Mouse (Mus musculus): ENCODE measurements at regions not wholly inside any gene's neighbourhood (a gene's known extent, or its start where the extent isn't known, plus 50 kb on each side); places are given as distances from the start of the nearest gene placed in this dataset.

DNA sequence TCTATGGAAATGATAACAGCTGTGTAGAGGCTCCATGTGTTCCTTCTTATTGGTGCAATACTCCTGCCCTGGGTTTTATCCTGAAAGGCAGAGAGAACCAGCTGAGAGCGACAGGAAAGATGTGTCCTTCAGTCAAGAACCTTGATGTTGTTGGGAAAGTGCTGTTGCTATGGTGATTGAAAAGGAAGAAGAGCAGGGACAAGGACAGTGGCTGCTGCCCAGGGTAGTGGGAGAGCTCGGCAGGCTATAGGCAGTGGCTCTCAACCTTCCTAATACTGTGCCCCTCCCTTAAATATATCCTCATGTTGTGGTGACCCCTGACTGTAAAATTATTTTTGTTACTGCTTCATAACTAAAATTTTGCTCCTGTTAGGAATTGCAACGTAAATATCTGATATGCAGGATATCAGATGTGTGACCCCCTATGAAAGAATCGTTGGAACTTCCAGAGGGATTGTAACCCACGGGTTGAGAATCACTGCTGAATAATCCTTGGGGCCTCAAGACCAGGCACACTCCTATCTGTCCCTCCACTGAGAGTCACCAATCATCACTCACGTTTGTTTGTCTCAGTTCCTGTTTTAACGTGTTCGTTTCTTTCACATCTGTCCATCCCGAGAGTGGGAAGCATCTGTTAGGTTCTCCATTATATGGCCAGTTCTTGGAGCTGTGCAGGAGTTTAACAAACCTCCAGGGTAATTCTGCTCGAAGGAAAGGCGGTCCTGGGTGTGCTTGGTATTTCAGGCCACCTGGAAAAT is 68.9 kb upstream of the Smim23 start:
- no peaks in the 10 kb centered on the region for H3K36me3 ChIP-seq (ENCODE audit: control insufficient read depth, insufficient read depth, low read length)
- no peaks in the 10 kb centered on the region for H3K9me3 ChIP-seq (ENCODE audit: control insufficient read depth, low read length)
- H3K4me1 ChIP-seq (ENCODE audit: control insufficient read depth in 2 of 2, insufficient read depth in 2 of 2, low read length in 2 of 2), result no peaks in the 10 kb centered on the region
- no peak overlapping the region for H3K9ac ChIP-seq (ENCODE audit: low read length)
- ATAC-seq (ENCODE audit: insufficient number of reproducible peaks, insufficient read depth, low FRiP score, low read depth), result no peak
- H3K27me3 ChIP-seq (ENCODE audit: control insufficient read depth, insufficient read depth, low read length), result peaks cover 22% of the 10 kb centered on the region
- H3K4me2 ChIP-seq (ENCODE audit: low read length), result no peak overlapping the region
- H3K4me3 ChIP-seq (ENCODE audit: control insufficient read depth in 1 of 2, insufficient read depth in 1 of 2, low read depth in 1 of 2, low read length in 2 of 2), result no peak overlapping the region
- WGBS, result 60% methylated on average over 11 of the region's 11 CpGs
- H3K27ac ChIP-seq (replicated peaks in 1 of 2; ENCODE audit: control insufficient read depth in 1 of 2, insufficient read depth in 1 of 2, low read depth in 2 of 2, low read length in 2 of 2), result no peak overlapping the region

DNA sequence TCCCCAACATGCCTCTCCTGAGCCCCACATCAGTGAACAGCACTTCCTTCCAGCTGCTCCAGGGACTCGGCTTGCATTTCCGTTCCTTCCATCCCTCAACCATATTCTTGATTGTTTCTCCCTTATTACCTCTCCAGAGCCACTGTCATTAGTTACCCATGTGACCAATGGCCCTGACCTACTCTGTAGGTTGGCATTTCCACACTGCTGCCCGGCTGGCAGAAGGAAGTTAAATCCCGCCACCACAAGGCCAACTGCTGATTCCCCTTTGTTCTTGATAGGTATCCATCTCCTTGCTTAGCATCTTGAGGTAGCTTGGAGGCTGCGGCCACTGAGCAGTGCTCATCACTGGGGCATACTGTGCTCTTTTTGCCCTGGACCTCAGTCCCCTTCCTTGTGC is 68.1 kb upstream of the Smim23 start:
- Histone ChIP-seq H3K27me3 (ENCODE audit: control insufficient read depth, insufficient read depth, low read length) (peaks cover 17% of the 10 kb centered on the region), H3K4me1 (ENCODE audit: control insufficient read depth in 2 of 2, insufficient read depth in 2 of 2, low read length in 2 of 2) (no peaks in the 10 kb centered on the region), H3K36me3 (ENCODE audit: control insufficient read depth, insufficient read depth, low read length) (no peaks in the 10 kb centered on the region), H3K9me3 (ENCODE audit: control insufficient read depth, low read length) (no peaks in the 10 kb centered on the region), H3K27ac (replicated peaks in 1 of 2; ENCODE audit: control insufficient read depth in 1 of 2, insufficient read depth in 1 of 2, low read depth in 2 of 2, low read length in 2 of 2) (no peak overlapping the region), H3K9ac (ENCODE audit: low read length) (no peak overlapping the region), H3K4me3 (ENCODE audit: control insufficient read depth in 1 of 2, insufficient read depth in 1 of 2, low read depth in 1 of 2, low read length in 2 of 2) (no peak overlapping the region), H3K4me2 (ENCODE audit: low read length) (no peak overlapping the region)
- no peak for ATAC-seq (ENCODE audit: insufficient number of reproducible peaks, insufficient read depth, low FRiP score, low read depth)
- WGBS, result 79% methylated on average over 5 of the region's 5 CpGs

DNA sequence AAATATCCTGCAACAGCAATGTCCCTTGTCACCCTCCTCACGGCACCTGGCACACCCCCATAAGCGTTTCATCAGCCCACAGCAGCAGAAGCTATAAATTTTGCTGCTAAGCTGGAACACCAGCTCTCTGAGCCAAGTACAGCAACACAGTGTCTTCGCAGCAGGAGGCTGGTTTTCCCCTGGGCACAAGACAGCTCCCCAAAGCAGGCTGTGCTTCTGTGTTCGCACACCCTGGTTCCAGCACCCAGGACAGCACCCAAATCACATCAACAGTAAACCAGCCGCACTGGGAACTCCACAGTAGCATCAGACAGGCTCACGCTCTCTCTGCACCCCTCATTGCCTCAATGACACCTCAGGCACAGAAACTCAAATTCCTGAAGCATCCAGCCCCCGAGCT is 64.8 kb upstream of the Smim23 start:
- ATAC-seq (ENCODE audit: insufficient number of reproducible peaks, insufficient read depth, low FRiP score, low read depth), result no peak
- Histone ChIP-seq H3K27me3 (ENCODE audit: control insufficient read depth, insufficient read depth, low read length) (peaks cover 15% of the 10 kb centered on the region), H3K36me3 (ENCODE audit: control insufficient read depth, insufficient read depth, low read length) (no peaks in the 10 kb centered on the region), H3K4me2 (ENCODE audit: low read length) (no peak overlapping the region), H3K27ac (replicated peaks in 1 of 2; ENCODE audit: control insufficient read depth in 1 of 2, insufficient read depth in 1 of 2, low read depth in 2 of 2, low read length in 2 of 2) (no peak overlapping the region), H3K9ac (ENCODE audit: low read length) (no peak overlapping the region), H3K4me1 (ENCODE audit: control insufficient read depth in 2 of 2, insufficient read depth in 2 of 2, low read length in 2 of 2) (no peaks in the 10 kb centered on the region), H3K9me3 (ENCODE audit: control insufficient read depth, low read length) (no peaks in the 10 kb centered on the region), H3K4me3 (ENCODE audit: control insufficient read depth in 1 of 2, insufficient read depth in 1 of 2, low read depth in 1 of 2, low read length in 2 of 2) (no peak overlapping the region)
- WGBS, result 30% methylated on average over 7 of the region's 7 CpGs

DNA sequence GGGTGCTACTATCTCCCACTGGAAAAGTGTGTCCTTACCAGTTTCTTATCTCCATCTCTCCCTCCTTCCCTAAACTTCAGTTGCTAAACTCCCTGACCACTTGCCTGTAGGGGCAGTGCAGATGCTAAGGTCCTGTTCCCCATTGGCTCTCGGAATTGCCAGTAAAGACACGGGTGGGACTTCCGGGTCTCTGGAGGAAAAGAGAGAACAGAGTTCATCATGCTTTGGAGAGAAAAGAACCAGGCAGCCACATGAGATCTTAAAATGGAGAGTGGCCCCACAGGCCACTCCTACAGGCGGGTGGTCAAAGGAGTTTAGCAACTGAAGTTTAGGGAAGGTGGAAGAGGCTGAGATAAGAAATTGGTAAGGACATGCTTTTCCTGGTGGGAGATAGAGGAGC is 60.3 kb upstream of the Smim23 start:
- ATAC-seq (ENCODE audit: insufficient number of reproducible peaks, insufficient read depth, low FRiP score, low read depth), result no peak
- WGBS, result 56% methylated on average over 4 of the region's 4 CpGs
- Histone ChIP-seq H3K4me1 (ENCODE audit: control insufficient read depth in 2 of 2, insufficient read depth in 2 of 2, low read length in 2 of 2) (no peaks in the 10 kb centered on the region), H3K9ac (ENCODE audit: low read length) (no peak overlapping the region), H3K36me3 (ENCODE audit: control insufficient read depth, insufficient read depth, low read length) (no peaks in the 10 kb centered on the region), H3K4me3 (ENCODE audit: control insufficient read depth in 1 of 2, insufficient read depth in 1 of 2, low read depth in 1 of 2, low read length in 2 of 2) (no peak overlapping the region), H3K9me3 (ENCODE audit: control insufficient read depth, low read length) (no peaks in the 10 kb centered on the region), H3K4me2 (ENCODE audit: low read length) (no peak overlapping the region), H3K27ac (replicated peaks in 1 of 2; ENCODE audit: control insufficient read depth in 1 of 2, insufficient read depth in 1 of 2, low read depth in 2 of 2, low read length in 2 of 2) (no peak overlapping the region), H3K27me3 (ENCODE audit: control insufficient read depth, insufficient read depth, low read length) (peaks cover 1% of the 10 kb centered on the region; the same call in 1 of the 2 replicates)

DNA sequence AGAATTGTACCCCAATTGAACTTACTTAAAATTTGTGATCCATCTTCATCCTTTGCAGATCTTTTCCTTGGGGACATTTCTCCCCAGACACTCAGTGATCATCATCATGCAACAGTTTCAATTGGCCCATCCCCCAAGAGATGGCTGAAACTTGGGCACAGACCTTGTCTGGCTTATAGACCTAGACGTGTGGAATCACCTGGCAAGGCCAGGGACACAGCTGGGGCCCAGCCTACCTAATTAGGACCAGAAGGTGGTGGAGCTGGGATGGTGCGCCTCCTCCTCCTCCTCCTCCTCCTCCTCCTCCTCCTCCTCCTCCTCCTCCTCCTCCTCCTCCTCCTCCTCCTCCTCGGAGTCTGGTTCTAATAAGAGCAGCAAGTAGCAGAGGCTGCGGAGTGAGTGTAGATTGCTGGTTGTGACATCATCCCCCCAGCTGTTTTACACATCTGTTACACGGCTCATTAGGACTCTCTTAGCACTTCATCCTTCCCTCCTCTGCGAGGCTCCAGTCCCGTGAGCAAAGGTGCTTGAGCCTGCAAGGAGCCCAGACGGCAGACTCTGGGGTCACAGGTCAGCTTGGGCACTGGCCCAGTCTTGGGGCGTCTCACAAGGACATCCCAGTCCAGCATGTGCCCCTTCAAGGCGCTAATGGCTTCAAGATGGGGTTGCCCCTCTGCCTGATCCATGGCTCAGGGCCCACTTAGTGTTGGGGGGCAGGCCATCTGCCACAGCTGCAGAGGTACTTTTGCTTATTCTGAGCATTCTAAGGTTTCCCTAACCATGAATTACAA is 58.9 kb upstream of the Smim23 start:
- H3K9me3 ChIP-seq (ENCODE audit: control insufficient read depth, low read length), result peaks cover 6% of the 10 kb centered on the region
- H3K4me3 ChIP-seq (ENCODE audit: control insufficient read depth in 1 of 2, insufficient read depth in 1 of 2, low read depth in 1 of 2, low read length in 2 of 2), result no peak overlapping the region
- H3K4me2 ChIP-seq (ENCODE audit: low read length), result no peak overlapping the region
- 45% methylated on average over 8 of the region's 10 CpGs for WGBS
- H3K36me3 ChIP-seq (ENCODE audit: control insufficient read depth, insufficient read depth, low read length), result no peaks in the 10 kb centered on the region
- no peaks in the 10 kb centered on the region for H3K27me3 ChIP-seq (ENCODE audit: control insufficient read depth, insufficient read depth, low read length)
- no peaks in the 10 kb centered on the region for H3K4me1 ChIP-seq (ENCODE audit: control insufficient read depth in 2 of 2, insufficient read depth in 2 of 2, low read length in 2 of 2)
- no peak overlapping the region for H3K27ac ChIP-seq (replicated peaks in 1 of 2; ENCODE audit: control insufficient read depth in 1 of 2, insufficient read depth in 1 of 2, low read depth in 2 of 2, low read length in 2 of 2)
- H3K9ac ChIP-seq (ENCODE audit: low read length), result no peak overlapping the region
- ATAC-seq (ENCODE audit: insufficient number of reproducible peaks, insufficient read depth, low FRiP score, low read depth), result no peak

DNA sequence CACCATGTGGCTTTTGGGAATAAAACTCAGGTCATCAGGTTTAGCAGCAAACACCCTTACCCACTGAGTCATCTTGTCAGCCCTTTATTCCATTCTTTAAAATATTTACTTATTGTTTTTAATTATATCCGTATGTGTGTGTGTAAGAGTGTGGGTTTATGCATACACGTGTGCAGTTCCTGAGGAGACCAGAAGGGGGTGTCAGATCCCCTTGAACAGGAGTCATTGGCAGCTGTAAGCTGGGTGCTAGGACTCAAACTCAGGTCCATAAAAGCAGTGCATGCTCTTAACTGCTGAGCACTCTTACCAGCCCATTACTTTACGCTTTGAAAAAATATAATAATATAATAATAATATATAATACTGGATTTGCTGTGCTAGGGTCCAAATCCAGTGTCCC is 54.6 kb upstream of the Smim23 start:
- Histone ChIP-seq H3K9ac (ENCODE audit: low read length) (no peak overlapping the region), H3K4me1 (ENCODE audit: control insufficient read depth in 2 of 2, insufficient read depth in 2 of 2, low read length in 2 of 2) (no peaks in the 10 kb centered on the region), H3K4me3 (ENCODE audit: control insufficient read depth in 1 of 2, insufficient read depth in 1 of 2, low read depth in 1 of 2, low read length in 2 of 2) (no peak overlapping the region), H3K4me2 (ENCODE audit: low read length) (no peak overlapping the region), H3K9me3 (ENCODE audit: control insufficient read depth, low read length) (peaks cover 6% of the 10 kb centered on the region), H3K27ac (replicated peaks in 1 of 2; ENCODE audit: control insufficient read depth in 1 of 2, insufficient read depth in 1 of 2, low read depth in 2 of 2, low read length in 2 of 2) (no peak overlapping the region), H3K27me3 (ENCODE audit: control insufficient read depth, insufficient read depth, low read length) (no peaks in the 10 kb centered on the region), H3K36me3 (ENCODE audit: control insufficient read depth, insufficient read depth, low read length) (no peaks in the 10 kb centered on the region)
- 88% methylated on average over 3 of the region's 3 CpGs for WGBS
- no peak for ATAC-seq (ENCODE audit: insufficient number of reproducible peaks, insufficient read depth, low FRiP score, low read depth)
